Mouse (Mus musculus): ENCODE results near the gene Gdf15.

GRCm38 (mm10) chr8:70660273-70660725, 28.0 kb upstream of the Gdf15 start, which contains the start of gene Pgpep1:
- TF ChIP-seq POLR2A (IDR thresholded peaks at IDR 0.05; ENCODE audit: extremely low read depth, insufficient read depth, low read length) = no peak
- no peak for TF ChIP-seq CTCF (IDR thresholded peaks at IDR 0.05; ENCODE audit: extremely low read depth, insufficient read depth, low read length)
